Mouse (Mus musculus) gonadal fat pad, adult 2 months (tissue): ENCODE data around the gene Cer1. TPM values are rescaled to one million over a fixed set of nuclear protein-coding genes. Genes with fewer than 3 reads are reported as not detected.

Source experiments
- DNase-seq: peaks from one replicate; pipeline ENCODE4 v3.0.0-alpha.2; 2012; ENCODE audit warnings: low read depth
- polyA plus RNA-seq: library from polyadenylated mRNA; depleted of rRNA; stranded (reverse); fragments of >200 nt; gene quantifications from 2 replicates; pipeline ENCODE4 v1.2.3, GENCODE M21; 2012

Cer1 gene
- polyA plus RNA-seq, 1 experiment = not detected

GRCm38 (mm10) chr4:82874791-82875190 lies 10.2 kb downstream of the Cer1 start:
- DNase-seq = no peak

GRCm38 (mm10) chr4:82872548-82872947 lies 12.4 kb downstream of the Cer1 start:
- DNase-seq = no peak

- no peak for DNase-seq
Observed at GRCm38 (mm10) chr4:82872121-82872520, 12.8 kb downstream of the Cer1 start.

GRCm38 (mm10) chr4:82870931-82871330 lies 14.0 kb downstream of the Cer1 start:
- no peak for DNase-seq

- no peak for DNase-seq
Observed at GRCm38 (mm10) chr4:82867731-82868445, 17.1 kb downstream of the Cer1 start.

GRCm38 (mm10) chr4:82867111-82867510 lies 17.8 kb downstream of the Cer1 start:
- DNase-seq = no peak

GRCm38 (mm10) chr4:82864974-82865699 lies 19.8 kb downstream of the Cer1 start:
- DNase-seq = no peak

- no peak for DNase-seq
Observed at GRCm38 (mm10) chr4:82863316-82863715, 21.6 kb downstream of the Cer1 start.

- no peak for DNase-seq
Observed at GRCm38 (mm10) chr4:82861451-82861850, 23.5 kb downstream of the Cer1 start.

GRCm38 (mm10) chr4:82860566-82860965 lies 24.4 kb downstream of the Cer1 start:
- no peak for DNase-seq

GRCm38 (mm10) chr4:82859131-82860125 lies 25.5 kb downstream of the Cer1 start, which contains the start of gene Zdhhc21:
Zdhhc21 (minus strand) TSS chr4:82859958.
- no peak for DNase-seq

- no peak for DNase-seq
Observed at GRCm38 (mm10) chr4:82858431-82859010, 26.4 kb downstream of the Cer1 start.

- no peak for DNase-seq
Observed at GRCm38 (mm10) chr4:82856986-82857385, 28.0 kb downstream of the Cer1 start.

- no peak for DNase-seq
Observed at GRCm38 (mm10) chr4:82853809-82854208, 31.1 kb downstream of the Cer1 start.

- DNase-seq = no peak
Observed at GRCm38 (mm10) chr4:82848552-82849234, 36.3 kb downstream of the Cer1 start.

GRCm38 (mm10) chr4:82837526-82838240 lies 47.3 kb downstream of the Cer1 start:
- no peak for DNase-seq
